Mouse (Mus musculus): ENCODE data around the gene Sh2d4b. TPM values are rescaled to one million over a fixed set of nuclear protein-coding genes. Genes with fewer than 3 reads are reported as not detected.
A peak's percentile ranks its signal among the peaks of the same experiment; 100 is the strongest.

Sh2d4b gene
- polyA plus RNA-seq, 1 experiment from 2014 or later: 0.46 TPM

GRCm38 (mm10) chr14:40931115-40931829 is 38.2 kb upstream of the Sh2d4b start:
- H3K27ac ChIP-seq (ENCODE audit: low read depth): no peak overlapping the region
- no peaks in the 10 kb centered on the region for H3K9me3 ChIP-seq (ENCODE audit: control insufficient read depth, low read length)
- ATAC-seq (replicated peaks; ENCODE audit: low FRiP score, low TSS enrichment, low read depth) (no peak), DNase-seq (ENCODE audit: low spot score) (no peak)
- no peak overlapping the region for H3K4me3 ChIP-seq (ENCODE audit: low read depth, low read length)
- H3K4me1 ChIP-seq (replicated peaks; ENCODE audit: control insufficient read depth, insufficient read depth, low read length): peaks cover 8% of the 10 kb centered on the region; the same call in 1 of the 2 replicates
- H3K4me2 ChIP-seq (ENCODE audit: low read length): no peak overlapping the region
- H3K36me3 ChIP-seq (ENCODE audit: control insufficient read depth, insufficient read depth, low read length): peaks cover 6% of the 10 kb centered on the region; the same call in 1 of the 2 replicates
- no peak overlapping the region for H3K9ac ChIP-seq (ENCODE audit: low read length)
- 62% methylated on average over 3 of the region's 3 CpGs for WGBS
- H3K27me3 ChIP-seq (replicated peaks; ENCODE audit: control insufficient read depth, insufficient read depth, low read length): no peaks in the 10 kb centered on the region

GRCm38 (mm10) chr14:40929943-40930342 is 36.9 kb upstream of the Sh2d4b start:
- Histone ChIP-seq H3K4me3 (ENCODE audit: low read depth, low read length) (no peak overlapping the region), H3K27me3 (replicated peaks; ENCODE audit: control insufficient read depth, insufficient read depth, low read length) (no peaks in the 10 kb centered on the region), H3K4me1 (replicated peaks; ENCODE audit: control insufficient read depth, insufficient read depth, low read length) (peaks cover 8% of the 10 kb centered on the region; the same call in 1 of the 2 replicates), H3K4me2 (ENCODE audit: low read length) (no peak overlapping the region), H3K9ac (ENCODE audit: low read length) (no peak overlapping the region), H3K36me3 (ENCODE audit: control insufficient read depth, insufficient read depth, low read length) (peaks cover 6% of the 10 kb centered on the region; the same call in 1 of the 2 replicates), H3K27ac (ENCODE audit: low read depth) (no peak overlapping the region), H3K9me3 (ENCODE audit: control insufficient read depth, low read length) (no peaks in the 10 kb centered on the region)
- ATAC-seq (replicated peaks; ENCODE audit: low FRiP score, low TSS enrichment, low read depth): no peak
- DNase-seq (ENCODE audit: low spot score): no peak
- WGBS: 81% methylated on average over 2 of the region's 2 CpGs

GRCm38 (mm10) chr14:40928897-40929296 is 35.8 kb upstream of the Sh2d4b start:
- DNase-seq (ENCODE audit: low spot score) (no peak), ATAC-seq (replicated peaks; ENCODE audit: low FRiP score, low TSS enrichment, low read depth) (no peak)
- no peaks in the 10 kb centered on the region for H3K9me3 ChIP-seq (ENCODE audit: control insufficient read depth, low read length)
- H3K4me2 ChIP-seq (ENCODE audit: low read length): no peak overlapping the region
- WGBS: 74% methylated on average over 5 of the region's 5 CpGs
- peaks cover 12% of the 10 kb centered on the region; the same call in 1 of the 2 replicates for H3K4me1 ChIP-seq (replicated peaks; ENCODE audit: control insufficient read depth, insufficient read depth, low read length)
- peaks cover 2% of the 10 kb centered on the region; the same call in 1 of the 2 replicates for H3K36me3 ChIP-seq (ENCODE audit: control insufficient read depth, insufficient read depth, low read length)
- H3K27me3 ChIP-seq (replicated peaks; ENCODE audit: control insufficient read depth, insufficient read depth, low read length): no peaks in the 10 kb centered on the region
- no peak overlapping the region for H3K27ac ChIP-seq (ENCODE audit: low read depth)
- no peak overlapping the region for H3K4me3 ChIP-seq (ENCODE audit: low read depth, low read length)
- no peak overlapping the region for H3K9ac ChIP-seq (ENCODE audit: low read length)

GRCm38 (mm10) chr14:40927041-40927440 is 34.0 kb upstream of the Sh2d4b start:
- no peak overlapping the region for H3K27ac ChIP-seq (ENCODE audit: low read depth)
- H3K9ac ChIP-seq (ENCODE audit: low read length): no peak overlapping the region
- H3K9me3 ChIP-seq (ENCODE audit: control insufficient read depth, low read length): no peaks in the 10 kb centered on the region
- peaks cover 1% of the 10 kb centered on the region for H3K36me3 ChIP-seq (ENCODE audit: control insufficient read depth, insufficient read depth, low read length)
- no peak overlapping the region for H3K4me2 ChIP-seq (ENCODE audit: low read length)
- no peak for DNase-seq (ENCODE audit: low spot score)
- no peaks in the 10 kb centered on the region for H3K27me3 ChIP-seq (replicated peaks; ENCODE audit: control insufficient read depth, insufficient read depth, low read length)
- 0 out of 2 replicates have a peak, but pooled peaks have one; percentile 40 for ATAC-seq (replicated peaks; ENCODE audit: low FRiP score, low TSS enrichment, low read depth)
- H3K4me3 ChIP-seq (ENCODE audit: low read depth, low read length): no peak overlapping the region
- WGBS: 46% methylated on average over 2 of the region's 2 CpGs
- H3K4me1 ChIP-seq (replicated peaks; ENCODE audit: control insufficient read depth, insufficient read depth, low read length): peaks cover 12% of the 10 kb centered on the region; the same call in 1 of the 2 replicates

- no peaks in the 10 kb centered on the region for H3K27me3 ChIP-seq (replicated peaks; ENCODE audit: control insufficient read depth, insufficient read depth, low read length)
- no peaks in the 10 kb centered on the region for H3K9me3 ChIP-seq (ENCODE audit: control insufficient read depth, low read length)
- no peak overlapping the region for H3K4me3 ChIP-seq (ENCODE audit: low read depth, low read length)
- peaks cover 8% of the 10 kb centered on the region for H3K36me3 ChIP-seq (ENCODE audit: control insufficient read depth, insufficient read depth, low read length)
- no peak for DNase-seq (ENCODE audit: low spot score)
- no peak overlapping the region for H3K27ac ChIP-seq (ENCODE audit: low read depth)
- 44% methylated on average over 10 of the region's 10 CpGs for WGBS
- H3K4me2 ChIP-seq (ENCODE audit: low read length): no peak overlapping the region
- H3K4me1 ChIP-seq (replicated peaks; ENCODE audit: control insufficient read depth, insufficient read depth, low read length): peaks cover 3% of the 10 kb centered on the region; the same call in 1 of the 2 replicates
- no peak overlapping the region for H3K9ac ChIP-seq (ENCODE audit: low read length)
- ATAC-seq (replicated peaks; ENCODE audit: low FRiP score, low TSS enrichment, low read depth): no peak
Observed at GRCm38 (mm10) chr14:40924378-40925113, 31.5 kb upstream of the Sh2d4b start.

- no peak overlapping the region for H3K27ac ChIP-seq (ENCODE audit: low read depth)
- no peaks in the 10 kb centered on the region for H3K9me3 ChIP-seq (ENCODE audit: control insufficient read depth, low read length)
- no peak overlapping the region for H3K9ac ChIP-seq (ENCODE audit: low read length)
- H3K4me3 ChIP-seq (ENCODE audit: low read depth, low read length): no peak overlapping the region
- 100% methylated on average over 1 of the region's 1 CpGs for WGBS
- H3K27me3 ChIP-seq (replicated peaks; ENCODE audit: control insufficient read depth, insufficient read depth, low read length): no peaks in the 10 kb centered on the region
- peaks cover 8% of the 10 kb centered on the region for H3K36me3 ChIP-seq (ENCODE audit: control insufficient read depth, insufficient read depth, low read length)
- no peak overlapping the region for H3K4me2 ChIP-seq (ENCODE audit: low read length)
- DNase-seq (ENCODE audit: low spot score): no peak
- ATAC-seq (replicated peaks; ENCODE audit: low FRiP score, low TSS enrichment, low read depth): no peak
- 0 out of 2 replicates have a peak, but pooled peaks cover 3% of the 10 kb centered on the region for H3K4me1 ChIP-seq (replicated peaks; ENCODE audit: control insufficient read depth, insufficient read depth, low read length)
Observed at GRCm38 (mm10) chr14:40921241-40921640, 28.2 kb upstream of the Sh2d4b start.

- no peak for ATAC-seq (replicated peaks; ENCODE audit: low FRiP score, low TSS enrichment, low read depth)
- no peak overlapping the region for H3K27ac ChIP-seq (ENCODE audit: low read depth)
- H3K27me3 ChIP-seq (replicated peaks; ENCODE audit: control insufficient read depth, insufficient read depth, low read length): no peaks in the 10 kb centered on the region
- peaks cover 2% of the 10 kb centered on the region; the same call in 1 of the 2 replicates for H3K4me1 ChIP-seq (replicated peaks; ENCODE audit: control insufficient read depth, insufficient read depth, low read length)
- no peak overlapping the region for H3K9ac ChIP-seq (ENCODE audit: low read length)
- DNase-seq (ENCODE audit: low spot score): no peak
- H3K4me3 ChIP-seq (ENCODE audit: low read depth, low read length): no peak overlapping the region
- no peak overlapping the region for H3K4me2 ChIP-seq (ENCODE audit: low read length)
- WGBS: 84% methylated on average over 7 of the region's 7 CpGs
- peaks cover 23% of the 10 kb centered on the region for H3K36me3 ChIP-seq (ENCODE audit: control insufficient read depth, insufficient read depth, low read length)
- no peaks in the 10 kb centered on the region for H3K9me3 ChIP-seq (ENCODE audit: control insufficient read depth, low read length)
Observed at GRCm38 (mm10) chr14:40919521-40919920, 26.5 kb upstream of the Sh2d4b start.

GRCm38 (mm10) chr14:40918477-40918876 is 25.4 kb upstream of the Sh2d4b start:
- H3K27ac ChIP-seq (ENCODE audit: low read depth): no peak overlapping the region

More at GRCm38 (mm10) chr14:40918477-40918876, 25.4 kb upstream of the Sh2d4b start:
- H3K9ac ChIP-seq (ENCODE audit: low read length): no peak overlapping the region
- no peaks in the 10 kb centered on the region; the same call in 1 of the 2 replicates for H3K4me1 ChIP-seq (replicated peaks; ENCODE audit: control insufficient read depth, insufficient read depth, low read length)
- H3K9me3 ChIP-seq (ENCODE audit: control insufficient read depth, low read length): no peaks in the 10 kb centered on the region
- H3K4me2 ChIP-seq (ENCODE audit: low read length): no peak overlapping the region
- no peaks in the 10 kb centered on the region for H3K27me3 ChIP-seq (replicated peaks; ENCODE audit: control insufficient read depth, insufficient read depth, low read length)
- H3K4me3 ChIP-seq (ENCODE audit: low read depth, low read length): no peak overlapping the region
- H3K36me3 ChIP-seq (ENCODE audit: control insufficient read depth, insufficient read depth, low read length): peaks cover 33% of the 10 kb centered on the region
- DNase-seq (ENCODE audit: low spot score): no peak
- WGBS: 84% methylated on average over 5 of the region's 7 CpGs
- ATAC-seq (replicated peaks; ENCODE audit: low FRiP score, low TSS enrichment, low read depth): no peak

Data from intestine, embryonic 14.5 days (tissue).